Mouse (Mus musculus): ENCODE results near the gene 1700020D05Rik. TPM values are rescaled to one million over a fixed set of nuclear protein-coding genes. Genes with fewer than 3 reads are reported as not detected.

1700020D05Rik gene
- polyA plus RNA-seq, 1 experiment, result 6.8 TPM

GRCm38 (mm10) chr19:5460465-5460911, 43.1 kb downstream of the 1700020D05Rik start, which contains the start of gene Fibp:
Gene Fibp (plus strand): TSS chr19:5460615.
- Histone ChIP-seq H3K27me3 (ENCODE audit: control insufficient read depth, insufficient read depth, low read length) (no peaks in the 10 kb centered on the region), H3K4me1 (ENCODE audit: control insufficient read depth, insufficient read depth, low read length) (peaks cover 13% of the 10 kb centered on the region), H3K4me3 (replicated peaks; ENCODE audit: insufficient read depth, low read depth, low read length) (peak within 1 kb of the TSS; percentile 99), H3K27ac (ENCODE audit: insufficient read depth, low read length) (no peak within 1 kb of the TSS; the same call in 1 of the 2 replicates)
- under 1% methylated on average over 32 of the region's 32 CpGs for WGBS
- no peak for TF ChIP-seq CTCF (IDR thresholded peaks at IDR 0.05; ENCODE audit: borderline replicate concordance, insufficient read depth, low read depth, low read length)
- peak; percentile 81; the same call in 1 of the 2 replicates for TF ChIP-seq POLR2A (IDR thresholded peaks at IDR 0.05; ENCODE audit: borderline replicate concordance, insufficient read depth, low read length)
- DNase-seq, result peak; percentile 85 to 91

- WGBS, result 26% methylated on average over 3 of the region's 3 CpGs
- DNase-seq, result peak in 1 of 2 experiments; percentile 6
- Histone ChIP-seq H3K27ac (ENCODE audit: insufficient read depth, low read length) (no peak overlapping the region; the same call in 1 of the 2 replicates), H3K4me3 (replicated peaks; ENCODE audit: insufficient read depth, low read depth, low read length) (no peak overlapping the region), H3K4me1 (ENCODE audit: control insufficient read depth, insufficient read depth, low read length) (peaks cover 16% of the 10 kb centered on the region), H3K27me3 (ENCODE audit: control insufficient read depth, insufficient read depth, low read length) (no peaks in the 10 kb centered on the region)
- TF ChIP-seq POLR2A (IDR thresholded peaks at IDR 0.05; ENCODE audit: borderline replicate concordance, insufficient read depth, low read length), result no peak
- no peak for TF ChIP-seq CTCF (IDR thresholded peaks at IDR 0.05; ENCODE audit: borderline replicate concordance, insufficient read depth, low read depth, low read length)
Observed at GRCm38 (mm10) chr19:5459896-5460295, 43.7 kb downstream of the 1700020D05Rik start.

- Histone ChIP-seq H3K4me3 (replicated peaks; ENCODE audit: insufficient read depth, low read depth, low read length) (no peak overlapping the region), H3K4me1 (ENCODE audit: control insufficient read depth, insufficient read depth, low read length) (peaks cover 14% of the 10 kb centered on the region), H3K27ac (ENCODE audit: insufficient read depth, low read length) (peak overlapping the region; percentile 24; the same call in 1 of the 2 replicates), H3K27me3 (ENCODE audit: control insufficient read depth, insufficient read depth, low read length) (no peaks in the 10 kb centered on the region)
- no peak for TF ChIP-seq CTCF (IDR thresholded peaks at IDR 0.05; ENCODE audit: borderline replicate concordance, insufficient read depth, low read depth, low read length)
- no peak for TF ChIP-seq POLR2A (IDR thresholded peaks at IDR 0.05; ENCODE audit: borderline replicate concordance, insufficient read depth, low read length)
- DNase-seq, result peak in 1 of 2 experiments; percentile 21
- 48% methylated on average over 7 of the region's 7 CpGs for whole genome bisulfite sequencing
Observed at GRCm38 (mm10) chr19:5459019-5459418, 44.6 kb downstream of the 1700020D05Rik start.

GRCm38 (mm10) chr19:5457746-5458442, 45.7 kb downstream of the 1700020D05Rik start, which contains the start of gene Ccdc85b:
Gene Ccdc85b (minus strand): TSS chr19:5457894.
- peak in 1 of 2 experiments; percentile 5 for DNase-seq
- Histone ChIP-seq H3K27ac (ENCODE audit: insufficient read depth, low read length) (peak within 1 kb of the TSS; percentile 96), H3K27me3 (ENCODE audit: control insufficient read depth, insufficient read depth, low read length) (no peaks in the 10 kb centered on the region), H3K4me1 (ENCODE audit: control insufficient read depth, insufficient read depth, low read length) (peaks cover 10% of the 10 kb centered on the region), H3K4me3 (replicated peaks; ENCODE audit: insufficient read depth, low read depth, low read length) (peak within 1 kb of the TSS; percentile 77)
- WGBS, result 2% methylated on average over 14 of the region's 14 CpGs
- TF ChIP-seq CTCF (IDR thresholded peaks at IDR 0.05; ENCODE audit: borderline replicate concordance, insufficient read depth, low read depth, low read length) (no peak), POLR2A (IDR thresholded peaks at IDR 0.05; ENCODE audit: borderline replicate concordance, insufficient read depth, low read length) (no peak)

GRCm38 (mm10) chr19:5456922-5457745, 46.5 kb downstream of the 1700020D05Rik start:
- Histone ChIP-seq H3K4me3 (replicated peaks; ENCODE audit: insufficient read depth, low read depth, low read length) (peak overlapping the region; percentile 77), H3K4me1 (ENCODE audit: control insufficient read depth, insufficient read depth, low read length) (peaks cover 10% of the 10 kb centered on the region), H3K27ac (ENCODE audit: insufficient read depth, low read length) (peak overlapping the region; percentile 96), H3K27me3 (ENCODE audit: control insufficient read depth, insufficient read depth, low read length) (no peaks in the 10 kb centered on the region)
- under 1% methylated on average over 69 of the region's 70 CpGs for WGBS
- peak; percentile 94 for TF ChIP-seq POLR2A (IDR thresholded peaks at IDR 0.05; ENCODE audit: borderline replicate concordance, insufficient read depth, low read length)
- no peak for TF ChIP-seq CTCF (IDR thresholded peaks at IDR 0.05; ENCODE audit: borderline replicate concordance, insufficient read depth, low read depth, low read length)
- peak; percentile 97 to 98 for DNase-seq

- Histone ChIP-seq H3K4me1 (ENCODE audit: control insufficient read depth, insufficient read depth, low read length) (peaks cover 10% of the 10 kb centered on the region), H3K27me3 (ENCODE audit: control insufficient read depth, insufficient read depth, low read length) (no peaks in the 10 kb centered on the region), H3K4me3 (replicated peaks; ENCODE audit: insufficient read depth, low read depth, low read length) (peak overlapping the region; percentile 77), H3K27ac (ENCODE audit: insufficient read depth, low read length) (peak overlapping the region; percentile 96)
- under 1% methylated on average over 26 of the region's 26 CpGs for WGBS
- no peak for DNase-seq
- TF ChIP-seq POLR2A (IDR thresholded peaks at IDR 0.05; ENCODE audit: borderline replicate concordance, insufficient read depth, low read length) (no peak), CTCF (IDR thresholded peaks at IDR 0.05; ENCODE audit: borderline replicate concordance, insufficient read depth, low read depth, low read length) (no peak)
Observed at GRCm38 (mm10) chr19:5456241-5456921, 47.2 kb downstream of the 1700020D05Rik start.

GRCm38 (mm10) chr19:5455568-5455967, 48.0 kb downstream of the 1700020D05Rik start:
- peak in 1 of 2 experiments; percentile 30 for DNase-seq
- 8% methylated on average over 8 of the region's 8 CpGs for WGBS
- Histone ChIP-seq H3K4me1 (ENCODE audit: control insufficient read depth, insufficient read depth, low read length) (peaks cover 10% of the 10 kb centered on the region), H3K27me3 (ENCODE audit: control insufficient read depth, insufficient read depth, low read length) (no peaks in the 10 kb centered on the region), H3K27ac (ENCODE audit: insufficient read depth, low read length) (peak overlapping the region; percentile 96; the same call in 1 of the 2 replicates), H3K4me3 (replicated peaks; ENCODE audit: insufficient read depth, low read depth, low read length) (peak overlapping the region; percentile 77)
- no peak for TF ChIP-seq CTCF (IDR thresholded peaks at IDR 0.05; ENCODE audit: borderline replicate concordance, insufficient read depth, low read depth, low read length)
- TF ChIP-seq POLR2A (IDR thresholded peaks at IDR 0.05; ENCODE audit: borderline replicate concordance, insufficient read depth, low read length), result no peak
